Mouse (Mus musculus): Measurements from ENCODE around the gene Actl6b.

Gene Actl6b

DNA sequence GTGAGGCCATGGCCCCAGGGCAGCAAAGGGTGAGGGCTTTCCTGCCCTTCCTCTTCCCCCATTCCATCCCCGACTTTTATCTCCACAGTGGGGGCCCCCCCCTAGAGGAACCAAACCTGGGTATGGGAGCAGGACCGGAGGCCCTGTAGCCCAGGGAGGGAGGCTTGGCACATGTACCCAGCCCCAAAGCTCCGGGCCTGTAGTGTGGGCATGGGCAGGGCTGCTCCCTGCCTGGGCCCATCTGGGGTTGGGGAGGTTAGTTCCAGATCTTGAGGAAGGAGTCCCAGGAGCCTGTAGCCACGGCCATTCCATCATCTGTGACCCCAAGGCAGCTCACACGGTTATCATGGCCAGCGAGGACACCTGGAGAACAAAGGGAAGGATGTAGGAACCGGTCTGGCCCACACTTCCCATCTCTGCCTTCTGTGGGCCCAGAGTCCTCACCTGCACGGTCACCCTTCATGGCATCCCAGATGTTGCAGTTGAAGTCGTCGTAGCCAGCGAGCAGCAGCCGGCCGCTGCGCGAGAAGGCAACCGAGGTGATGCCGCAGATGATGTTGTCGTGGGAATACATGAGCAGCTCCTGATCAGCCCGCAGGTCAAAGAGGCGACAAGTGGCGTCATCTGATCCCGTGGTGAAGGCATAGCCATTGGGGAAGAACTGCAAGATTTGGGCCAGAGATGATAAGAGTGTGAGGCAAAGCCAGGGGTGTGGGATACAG, 24.9 kb upstream of the Actl6b start:
- no peak for DNase-seq (ENCODE audit: extremely low spot score, low spot score)

DNA sequence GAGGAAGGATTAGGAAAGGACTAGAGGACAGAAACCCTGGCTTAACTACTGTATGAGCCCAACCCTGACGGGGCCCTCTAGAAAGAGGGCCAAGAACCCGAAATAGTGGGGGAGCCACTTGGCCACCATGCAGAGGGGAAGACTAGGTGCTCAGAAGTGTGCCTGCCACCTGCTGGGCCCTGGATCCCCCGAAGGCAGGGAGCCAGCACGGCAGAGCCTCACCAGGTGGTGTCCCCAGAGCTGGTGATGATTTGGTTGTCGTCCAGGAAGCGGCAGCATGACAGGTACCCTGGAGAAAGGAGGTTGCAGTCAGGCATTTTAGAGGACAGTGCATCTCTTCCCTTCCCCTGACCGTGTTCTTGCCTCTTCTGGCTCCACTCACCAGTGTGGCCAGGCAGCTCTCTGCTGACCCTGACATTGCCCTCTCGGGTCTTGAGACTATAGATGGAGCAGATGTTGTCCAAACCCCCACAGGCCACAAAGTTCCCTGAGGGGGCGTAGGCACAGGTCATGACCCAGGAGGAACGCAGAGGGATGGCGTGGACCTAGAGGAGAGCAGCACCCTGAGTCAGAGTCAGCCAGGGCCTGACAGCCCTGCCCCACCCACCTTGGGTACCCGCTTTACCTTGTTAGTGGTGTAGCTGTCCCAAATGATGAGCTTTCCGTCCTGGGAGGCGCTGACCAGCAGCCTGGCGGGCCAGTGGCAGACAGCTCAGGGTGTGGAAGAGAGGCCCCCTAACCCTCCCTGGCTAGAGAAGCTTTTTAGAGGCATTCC, 23.9 kb upstream of the Actl6b start:
- no peak for DNase-seq (ENCODE audit: extremely low spot score, low spot score)

GRCm38 (mm10) chr5:137530075-137530474, 23.2 kb upstream of the Actl6b start:
- no peak for DNase-seq (ENCODE audit: extremely low spot score, low spot score)

DNA sequence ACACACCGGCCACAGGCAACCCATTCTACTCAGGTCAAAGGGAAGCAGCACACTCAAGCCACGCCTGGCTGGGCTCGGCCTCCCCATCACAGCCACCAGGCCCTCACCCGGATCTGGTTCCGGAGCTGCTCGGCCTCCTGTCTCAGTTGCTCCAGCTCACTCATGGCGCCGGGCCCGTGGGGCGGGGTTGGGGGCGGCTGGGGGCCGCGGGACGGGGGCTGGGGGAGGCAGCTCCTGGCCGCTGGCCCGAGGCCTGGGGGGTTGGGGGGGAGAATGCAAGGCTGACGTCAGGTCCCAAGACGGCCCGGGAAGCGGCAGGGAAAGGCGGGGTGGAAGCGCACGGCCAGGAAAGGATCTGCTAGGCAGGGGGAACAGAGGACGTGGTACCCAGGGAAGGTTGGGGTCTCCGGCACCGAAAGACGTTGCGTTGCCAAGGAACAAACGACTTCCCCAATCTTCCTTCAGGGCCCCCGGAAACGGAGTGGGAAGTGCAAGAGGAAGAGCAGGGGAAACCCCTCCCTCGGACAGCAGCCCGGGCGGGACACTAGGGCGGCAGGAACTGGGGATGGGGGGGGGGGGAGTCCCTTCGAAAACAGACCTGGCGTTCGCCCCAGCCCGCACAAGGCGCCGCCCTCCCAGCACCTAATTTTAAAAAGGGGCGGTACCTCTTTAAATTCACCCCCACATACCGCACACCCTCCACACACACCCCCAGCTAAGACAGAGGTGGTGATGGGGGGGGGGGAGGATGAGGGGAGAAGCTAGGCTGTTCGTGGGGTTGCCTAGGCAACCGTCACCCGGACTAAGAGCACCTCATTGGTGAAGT, 22.5 kb upstream of the Actl6b start:
- peak; percentile 60 for DNase-seq (ENCODE audit: extremely low spot score, low spot score)

DNA sequence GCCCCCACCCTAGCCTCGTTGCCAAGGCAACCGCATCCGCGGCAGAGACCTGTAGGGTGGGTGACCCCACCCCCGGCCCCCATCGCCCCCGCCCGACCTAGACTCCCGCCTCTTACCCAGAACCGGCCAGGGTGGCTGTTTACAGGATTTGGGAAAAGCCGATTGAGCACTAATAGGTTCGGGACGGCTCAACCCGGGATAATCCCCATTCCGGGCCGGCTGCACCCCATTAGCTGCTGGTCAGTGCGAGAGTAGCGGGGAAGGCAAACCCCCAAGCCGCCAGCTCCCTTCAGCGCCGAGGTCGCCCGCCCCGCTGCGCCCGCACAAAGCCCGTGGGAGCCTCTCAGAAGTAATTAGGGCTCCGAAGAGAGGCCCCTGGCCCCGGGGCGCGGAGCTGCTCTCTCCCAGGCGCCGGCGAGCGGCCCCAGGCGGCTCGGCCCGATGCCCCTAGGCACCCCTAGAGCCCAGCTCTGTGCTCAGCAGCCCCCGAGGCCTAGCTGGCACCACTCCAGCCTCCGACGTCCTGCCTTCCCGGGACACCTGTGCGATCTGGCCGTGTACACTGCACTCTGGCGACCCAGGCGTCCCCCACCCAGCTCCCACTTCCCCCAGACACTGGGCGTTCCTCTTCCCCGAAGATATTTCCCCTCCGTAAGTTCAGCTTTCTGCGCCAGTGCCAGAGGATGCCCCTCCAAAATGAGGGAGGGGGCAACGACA, 21.7 kb upstream of the Actl6b start:
- DNase-seq (ENCODE audit: extremely low spot score, low spot score), result peak; percentile 83

DNA sequence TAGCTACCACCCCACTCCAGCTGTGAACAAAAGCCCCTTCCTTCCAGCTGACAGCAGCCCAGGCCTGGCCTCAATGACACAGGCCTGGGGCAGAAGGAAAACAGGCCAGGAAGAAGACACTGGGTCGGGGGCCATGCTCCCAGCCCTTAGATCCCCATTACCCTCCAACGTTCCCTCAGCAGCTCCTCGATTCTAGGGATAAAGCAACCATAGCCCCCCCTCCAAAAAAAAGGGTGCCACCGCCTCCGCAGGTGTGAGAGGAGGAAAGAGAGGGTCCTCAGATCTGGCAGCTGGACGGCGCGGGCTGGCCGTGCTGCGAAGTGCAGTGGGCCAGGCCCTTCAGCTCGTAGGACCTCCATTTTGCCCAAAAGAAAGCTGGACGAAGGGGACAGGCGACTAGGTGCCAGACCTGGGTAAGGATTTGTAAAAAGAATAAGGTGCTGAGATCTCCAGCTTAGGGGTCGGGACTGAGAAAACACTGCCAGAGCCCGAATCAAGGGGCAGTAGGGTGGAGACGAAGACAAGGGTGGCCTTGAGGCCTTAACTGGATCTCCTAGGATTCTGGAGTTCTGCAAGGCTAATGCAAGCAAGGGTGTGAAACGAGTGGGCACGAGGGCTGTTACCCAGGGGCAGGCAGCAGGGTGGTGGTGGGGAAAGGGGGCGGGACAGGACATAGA, 21.0 kb upstream of the Actl6b start:
- peak; percentile 58 for DNase-seq (ENCODE audit: extremely low spot score, low spot score)

DNA sequence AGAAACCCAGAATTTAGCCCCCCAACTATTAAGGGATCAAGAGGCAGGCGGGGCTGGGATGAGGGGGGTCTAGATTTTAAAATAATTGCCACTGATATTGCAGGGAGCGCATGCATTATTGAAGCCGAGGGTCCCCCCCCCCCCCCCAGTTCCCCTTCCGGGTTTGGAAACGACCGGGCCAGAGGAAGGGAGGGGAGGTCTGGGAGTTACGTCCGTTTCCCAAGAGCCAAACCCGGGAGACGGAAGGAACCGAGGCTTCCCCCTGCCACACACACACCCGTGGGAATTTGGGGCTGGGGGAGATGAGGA, 20.6 kb upstream of the Actl6b start:
- DNase-seq (ENCODE audit: extremely low spot score, low spot score), result no peak

DNA sequence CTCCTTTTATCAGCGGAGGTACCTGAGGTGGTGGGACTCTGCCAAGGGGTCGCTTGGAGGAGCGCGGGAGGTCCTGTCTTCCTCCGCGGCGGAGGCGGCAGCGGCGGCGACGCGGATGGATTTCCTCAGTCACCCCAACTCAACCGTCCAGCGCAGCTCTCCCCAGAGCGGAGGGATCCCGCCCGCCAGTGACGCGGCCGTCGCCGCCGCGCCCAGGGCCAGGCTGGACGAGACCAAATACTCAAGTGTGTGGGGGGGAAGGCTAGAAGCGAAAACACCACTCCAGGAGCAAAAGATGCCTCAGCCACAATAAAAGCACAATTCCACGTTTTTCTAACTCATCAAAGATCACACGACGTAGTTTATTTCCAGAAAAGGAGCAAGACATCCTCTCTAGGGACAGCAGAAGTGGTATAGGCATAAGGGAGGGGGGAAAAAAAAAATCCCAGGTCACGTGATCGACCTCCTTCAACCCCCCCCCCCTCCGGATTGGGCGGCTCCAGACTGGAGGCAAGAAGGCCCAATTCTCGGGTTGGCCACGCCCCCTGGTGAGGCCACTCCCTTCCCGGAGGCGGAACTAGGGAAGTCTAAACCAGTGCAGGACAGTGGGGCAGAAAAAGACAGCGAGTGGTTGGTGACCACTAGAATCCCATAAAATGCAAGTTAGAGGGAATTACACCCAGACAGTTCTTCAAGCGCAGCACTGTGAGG, 20.0 kb upstream of the Actl6b start, which contains the start of the genes Epo and Gnb2:
TSS of gene Epo (minus strand) at position 126 of the 711 bp plus-strand sequence.
TSS of gene Gnb2 (minus strand) at position 394 of the 711 bp plus-strand sequence.
- peak; percentile 97 for DNase-seq (ENCODE audit: extremely low spot score, low spot score)

- no peak for DNase-seq (ENCODE audit: extremely low spot score, low spot score)
Observed at GRCm38 (mm10) chr5:137534762-137535161, 18.6 kb upstream of the Actl6b start.

GRCm38 (mm10) chr5:137535318-137535717, 18.0 kb upstream of the Actl6b start:
- DNase-seq (ENCODE audit: extremely low spot score, low spot score), result no peak

DNA sequence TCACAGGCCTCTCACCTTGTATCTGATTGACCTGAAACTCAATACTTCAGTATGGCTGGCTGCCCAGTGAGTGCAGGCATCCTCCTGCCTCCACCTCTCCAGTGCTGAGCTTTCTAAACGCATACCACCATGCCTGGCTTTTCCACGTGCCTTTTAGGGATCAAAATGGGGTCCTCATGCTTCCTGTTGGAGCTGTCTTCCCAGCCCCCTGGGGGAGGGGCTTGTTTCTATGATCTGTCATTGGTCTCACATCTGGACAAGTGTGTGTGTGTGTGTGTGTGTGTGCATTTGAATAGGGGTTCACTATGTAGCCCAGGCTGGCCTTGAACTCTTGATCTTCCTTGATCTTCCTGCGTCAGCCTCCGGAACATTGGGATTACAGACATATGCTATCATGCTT, 15.9 kb upstream of the Actl6b start:
- no peak for DNase-seq (ENCODE audit: extremely low spot score, low spot score)

DNA sequence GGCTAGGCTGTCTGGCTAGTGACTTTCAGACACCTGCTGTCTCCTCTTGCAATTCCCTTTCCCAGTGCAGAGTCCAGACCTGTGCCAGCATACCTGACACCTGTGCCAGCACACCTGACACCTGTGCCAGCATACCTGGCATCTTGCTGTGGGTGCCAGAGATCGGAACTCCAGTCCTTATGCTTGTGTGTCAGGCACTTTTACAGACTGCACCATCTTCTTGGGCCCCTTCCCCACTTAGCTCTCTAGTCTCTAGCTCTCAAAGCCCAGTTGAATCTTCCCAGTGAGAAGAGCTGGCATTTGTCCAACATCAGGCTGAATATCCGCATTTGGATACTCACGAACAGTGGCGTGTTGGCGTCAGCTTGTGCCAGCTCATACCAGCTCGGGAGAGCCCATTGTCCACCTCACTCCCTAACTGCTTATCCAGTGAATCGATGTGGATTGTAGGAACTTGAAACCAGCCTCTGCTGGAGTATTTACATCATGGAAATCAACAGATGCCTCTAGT, 14.0 kb upstream of the Actl6b start:
- no peak for DNase-seq (ENCODE audit: extremely low spot score, low spot score)

GRCm38 (mm10) chr5:137540991-137541390, 12.3 kb upstream of the Actl6b start:
- DNase-seq (ENCODE audit: extremely low spot score, low spot score), result no peak

DNA sequence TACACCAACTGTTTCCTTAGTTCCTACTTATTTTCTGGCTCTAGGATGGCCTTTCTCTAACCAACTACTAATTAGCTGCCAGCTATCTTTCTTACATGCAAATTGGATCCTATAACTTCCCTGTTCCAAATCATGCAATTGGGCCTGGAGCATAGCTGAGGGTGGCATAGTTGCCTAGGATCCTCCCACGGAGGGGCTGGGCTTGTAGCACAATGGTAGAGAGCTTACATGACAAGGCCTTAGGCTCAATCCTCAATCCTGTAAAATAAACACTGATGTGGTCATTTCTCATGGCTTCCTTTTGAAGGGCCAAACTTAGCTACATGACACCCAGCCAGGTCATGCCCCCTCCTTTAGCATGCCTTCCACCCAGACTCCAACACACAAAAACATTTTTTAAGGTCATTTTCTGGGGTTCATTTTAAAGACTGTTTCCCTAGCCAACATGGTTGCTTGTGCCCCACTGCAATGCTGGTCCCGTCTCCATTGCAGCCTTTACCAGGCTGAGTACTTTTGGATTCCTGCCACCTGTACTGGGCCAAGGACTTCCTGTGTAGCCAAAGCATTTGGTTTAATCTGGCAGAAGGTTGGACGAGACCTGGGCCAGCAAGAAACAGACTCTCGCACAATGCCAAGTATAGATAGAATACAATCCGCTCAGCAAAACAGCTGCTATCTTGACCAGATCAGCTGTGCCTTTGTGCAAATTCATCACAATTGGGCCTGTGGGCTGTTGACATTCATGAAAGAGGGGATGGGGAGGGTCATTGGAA, 11.4 kb upstream of the Actl6b start:
- DNase-seq (ENCODE audit: extremely low spot score, low spot score), result no peak

DNA sequence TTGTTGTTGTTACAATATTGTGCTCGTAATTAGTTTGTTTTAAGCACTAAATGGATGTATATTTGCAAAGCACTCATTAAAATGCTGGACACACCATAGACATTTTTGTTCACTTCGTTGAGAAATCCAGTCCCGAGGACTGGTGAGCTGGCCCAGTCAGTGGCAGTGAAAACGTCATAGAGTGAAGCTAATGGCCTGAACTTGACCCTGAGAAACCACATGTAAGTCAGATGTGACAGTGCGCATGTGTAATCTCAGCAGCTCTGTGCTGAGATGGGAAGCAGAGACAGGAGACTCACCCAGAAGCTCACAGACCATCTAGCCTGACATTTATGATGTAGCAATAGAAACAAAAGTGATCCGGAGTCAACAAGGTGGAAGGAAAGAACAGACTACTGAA, 8.4 kb upstream of the Actl6b start:
- DNase-seq (ENCODE audit: extremely low spot score, low spot score), result no peak

DNA sequence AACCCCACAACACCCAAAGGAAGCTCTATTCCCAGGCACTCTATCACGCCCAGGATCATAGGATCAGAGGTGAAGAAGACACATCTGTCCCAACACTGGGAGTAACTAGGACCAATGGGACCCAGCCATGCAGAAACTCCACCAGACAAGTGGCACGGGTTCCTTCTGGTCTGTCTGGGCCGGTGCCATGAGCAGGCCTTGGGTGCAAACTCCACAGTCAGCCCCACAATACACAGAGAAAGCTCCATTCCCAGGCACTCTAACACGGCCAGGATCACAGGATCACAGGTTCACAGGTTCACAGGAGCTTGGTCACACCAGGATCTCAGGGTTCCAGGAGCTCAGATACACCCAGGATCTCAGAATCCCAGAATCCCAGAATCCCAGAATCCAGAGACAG, 7.7 kb upstream of the Actl6b start:
- DNase-seq (ENCODE audit: extremely low spot score, low spot score), result no peak

DNA sequence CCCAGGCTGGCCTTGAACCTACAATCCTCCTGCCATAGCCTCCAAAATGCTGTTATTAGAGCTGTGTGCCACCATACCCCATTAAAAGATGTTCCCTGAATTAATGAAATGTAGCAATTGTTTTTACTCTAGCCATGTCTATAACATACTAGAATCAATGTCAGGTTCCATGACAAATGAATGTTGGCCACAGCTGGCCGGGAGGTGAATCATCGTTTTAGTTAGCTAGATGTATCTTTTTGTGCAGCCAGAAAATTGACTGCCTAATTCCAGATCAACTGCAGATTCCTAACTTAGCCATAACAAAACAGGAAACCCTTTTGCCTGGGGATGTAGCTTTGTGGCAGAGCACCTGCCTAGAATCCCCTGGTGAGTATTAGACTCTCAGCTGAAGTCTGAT, 3.5 kb upstream of the Actl6b start:
- DNase-seq (ENCODE audit: extremely low spot score, low spot score), result no peak

- no peak for DNase-seq (ENCODE audit: extremely low spot score, low spot score)
Observed at GRCm38 (mm10) chr5:137551119-137551518, 2.2 kb upstream of the Actl6b start.

GRCm38 (mm10) chr5:137553000-137553399, 317 bp upstream of the Actl6b start:
- no peak for DNase-seq (ENCODE audit: extremely low spot score, low spot score)

Data from neural tube, embryonic 10.5 days (tissue).